Mouse (Mus musculus): ENCODE results near the gene Grin2a. TPM values are rescaled to one million over a fixed set of nuclear protein-coding genes. Genes with fewer than 3 reads are reported as not detected.

Gene Grin2a
- total and polyA plus RNA-seq, 2 experiments from 2014 or later, result 6.1 to 10.5 TPM

GRCm38 (mm10) chr16:9851265-9851988 lies 143.9 kb downstream of the Grin2a start:
- no peak overlapping the region for H3K4me2 ChIP-seq (ENCODE audit: low read depth, low read length, poor library complexity, severe bottlenecking)
- H3K36me3 ChIP-seq (ENCODE audit: insufficient read depth, low read length), result no peaks in the 10 kb centered on the region
- DNase-seq (ENCODE audit: low spot score), result no peak
- ATAC-seq (ENCODE audit: low FRiP score), result no peak
- H3K4me1 ChIP-seq (ENCODE audit: insufficient read depth, low read length), result no peaks in the 10 kb centered on the region
- H3K9me3 ChIP-seq (ENCODE audit: low read length), result no peaks in the 10 kb centered on the region
- H3K9ac ChIP-seq (replicated peaks; ENCODE audit: low read length, poor library complexity, severe bottlenecking), result no peak overlapping the region
- H3K4me3 ChIP-seq (ENCODE audit: low read depth, low read length), result no peak overlapping the region
- 80% methylated on average over 12 of the region's 12 CpGs for WGBS
- TF ChIP-seq CTCF (IDR thresholded peaks at IDR 0.05), result no peak
- no peaks in the 10 kb centered on the region for H3K27me3 ChIP-seq (ENCODE audit: insufficient read depth, low read length)
- no peak overlapping the region for H3K27ac ChIP-seq (ENCODE audit: low read depth, low read length)

- Histone ChIP-seq H3K27me3 (ENCODE audit: insufficient read depth, low read length) (no peaks in the 10 kb centered on the region), H3K4me1 (ENCODE audit: insufficient read depth, low read length) (no peaks in the 10 kb centered on the region), H3K4me2 (ENCODE audit: low read depth, low read length, poor library complexity, severe bottlenecking) (no peak overlapping the region), H3K9ac (replicated peaks; ENCODE audit: low read length, poor library complexity, severe bottlenecking) (no peak overlapping the region), H3K36me3 (ENCODE audit: insufficient read depth, low read length) (no peaks in the 10 kb centered on the region), H3K4me3 (ENCODE audit: low read depth, low read length) (no peak overlapping the region), H3K27ac (ENCODE audit: low read depth, low read length) (no peak overlapping the region), H3K9me3 (ENCODE audit: low read length) (no peaks in the 10 kb centered on the region)
- DNase-seq (ENCODE audit: low spot score) (no peak), ATAC-seq (ENCODE audit: low FRiP score) (no peak)
- no peak for TF ChIP-seq CTCF (IDR thresholded peaks at IDR 0.05)
- 58% methylated on average over 3 of the region's 3 CpGs for WGBS
Measured at GRCm38 (mm10) chr16:9841496-9841895, 153.9 kb downstream of the Grin2a start.

- WGBS, result 45% methylated on average over 8 of the region's 8 CpGs
- no peaks in the 10 kb centered on the region for H3K4me1 ChIP-seq (ENCODE audit: insufficient read depth, low read length)
- no peaks in the 10 kb centered on the region for H3K9me3 ChIP-seq (ENCODE audit: low read length)
- ATAC-seq (ENCODE audit: low FRiP score), result no peak
- H3K27ac ChIP-seq (ENCODE audit: low read depth, low read length), result no peak overlapping the region
- H3K27me3 ChIP-seq (ENCODE audit: insufficient read depth, low read length), result no peaks in the 10 kb centered on the region
- no peak for DNase-seq (ENCODE audit: low spot score)
- no peak overlapping the region for H3K4me2 ChIP-seq (ENCODE audit: low read depth, low read length, poor library complexity, severe bottlenecking)
- no peaks in the 10 kb centered on the region for H3K36me3 ChIP-seq (ENCODE audit: insufficient read depth, low read length)
- H3K4me3 ChIP-seq (ENCODE audit: low read depth, low read length), result no peak overlapping the region
- TF ChIP-seq CTCF (IDR thresholded peaks at IDR 0.05), result no peak
- H3K9ac ChIP-seq (replicated peaks; ENCODE audit: low read length, poor library complexity, severe bottlenecking), result no peak overlapping the region
Measured at GRCm38 (mm10) chr16:9836542-9836941, 158.8 kb downstream of the Grin2a start.

GRCm38 (mm10) chr16:9834236-9834635 lies 161.1 kb downstream of the Grin2a start:
- Histone ChIP-seq H3K4me2 (ENCODE audit: low read depth, low read length, poor library complexity, severe bottlenecking) (no peak overlapping the region), H3K9me3 (ENCODE audit: low read length) (no peaks in the 10 kb centered on the region), H3K4me3 (ENCODE audit: low read depth, low read length) (no peak overlapping the region), H3K36me3 (ENCODE audit: insufficient read depth, low read length) (no peaks in the 10 kb centered on the region), H3K9ac (replicated peaks; ENCODE audit: low read length, poor library complexity, severe bottlenecking) (no peak overlapping the region), H3K27me3 (ENCODE audit: insufficient read depth, low read length) (no peaks in the 10 kb centered on the region), H3K27ac (ENCODE audit: low read depth, low read length) (no peak overlapping the region), H3K4me1 (ENCODE audit: insufficient read depth, low read length) (no peaks in the 10 kb centered on the region)
- no peak for DNase-seq (ENCODE audit: low spot score)
- WGBS, result 94% methylated on average over 2 of the region's 2 CpGs
- no peak for ATAC-seq (ENCODE audit: low FRiP score)
- TF ChIP-seq CTCF (IDR thresholded peaks at IDR 0.05), result no peak

GRCm38 (mm10) chr16:9825110-9825483 lies 170.3 kb downstream of the Grin2a start:
- H3K9ac ChIP-seq (replicated peaks; ENCODE audit: low read length, poor library complexity, severe bottlenecking), result no peak overlapping the region
- H3K4me1 ChIP-seq (ENCODE audit: insufficient read depth, low read length), result no peaks in the 10 kb centered on the region
- no peak for TF ChIP-seq CTCF (IDR thresholded peaks at IDR 0.05)
- DNase-seq (ENCODE audit: low spot score) (no peak), ATAC-seq (ENCODE audit: low FRiP score) (no peak)
- WGBS, result 74% methylated on average over 2 of the region's 2 CpGs
- H3K27ac ChIP-seq (ENCODE audit: low read depth, low read length), result no peak overlapping the region
- H3K27me3 ChIP-seq (ENCODE audit: insufficient read depth, low read length), result no peaks in the 10 kb centered on the region
- H3K36me3 ChIP-seq (ENCODE audit: insufficient read depth, low read length), result no peaks in the 10 kb centered on the region
- H3K4me2 ChIP-seq (ENCODE audit: low read depth, low read length, poor library complexity, severe bottlenecking), result no peak overlapping the region
- no peak overlapping the region for H3K4me3 ChIP-seq (ENCODE audit: low read depth, low read length)
- H3K9me3 ChIP-seq (ENCODE audit: low read length), result no peaks in the 10 kb centered on the region

- Histone ChIP-seq H3K4me1 (ENCODE audit: insufficient read depth, low read length) (no peaks in the 10 kb centered on the region), H3K9ac (replicated peaks; ENCODE audit: low read length, poor library complexity, severe bottlenecking) (no peak overlapping the region), H3K36me3 (ENCODE audit: insufficient read depth, low read length) (no peaks in the 10 kb centered on the region), H3K27me3 (ENCODE audit: insufficient read depth, low read length) (no peaks in the 10 kb centered on the region), H3K9me3 (ENCODE audit: low read length) (no peaks in the 10 kb centered on the region), H3K4me2 (ENCODE audit: low read depth, low read length, poor library complexity, severe bottlenecking) (no peak overlapping the region), H3K4me3 (ENCODE audit: low read depth, low read length) (no peak overlapping the region), H3K27ac (ENCODE audit: low read depth, low read length) (no peak overlapping the region)
- TF ChIP-seq CTCF (IDR thresholded peaks at IDR 0.05), result no peak
- ATAC-seq (ENCODE audit: low FRiP score) (no peak), DNase-seq (ENCODE audit: low spot score) (no peak)
- WGBS, result 90% methylated on average over 4 of the region's 4 CpGs
Measured at GRCm38 (mm10) chr16:9824436-9825109, 170.8 kb downstream of the Grin2a start.

Data from midbrain, postnatal 0 days (tissue).